Mouse (Mus musculus): ENCODE data around the gene Atp2b1. TPM values are rescaled to one million over a fixed set of nuclear protein-coding genes. Genes with fewer than 3 reads are reported as not detected.

Atp2b1 gene
- total and polyA plus RNA-seq, 3 experiments = 23.5 to 26.6 TPM; not detected in 1

DNA sequence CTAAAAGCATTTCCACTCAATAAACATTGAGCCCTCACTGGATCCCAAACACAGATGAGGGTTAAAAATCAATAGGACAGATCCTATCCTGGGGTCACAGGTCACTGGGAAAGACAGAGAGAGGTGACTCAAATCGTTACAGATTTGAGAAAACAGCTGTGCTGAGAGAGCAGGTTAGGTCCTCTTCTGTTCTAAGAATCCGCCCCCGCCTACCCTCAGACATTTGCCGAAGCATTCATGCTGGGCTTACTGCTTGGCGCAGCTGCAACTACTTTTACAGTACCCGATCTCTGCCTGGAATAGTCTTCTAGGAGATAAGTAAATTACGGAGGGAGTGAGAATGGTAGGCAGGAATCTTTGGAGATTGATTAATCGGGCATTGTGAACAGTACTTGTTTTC lies 47.9 kb downstream of the Atp2b1 start:
- H3K79me2 ChIP-seq (ENCODE audit: control insufficient read depth, insufficient read depth, low read length, poor library complexity) = peaks cover 26% of the 10 kb centered on the region
- H3K4me1 ChIP-seq (ENCODE audit: control insufficient read depth in 1 of 2, insufficient read depth in 2 of 2, low read length in 2 of 2) = peaks cover 9 to 23% of the 10 kb centered on the region in 2 experiments
- H3K27me3 ChIP-seq (ENCODE audit: control insufficient read depth in 1 of 2, insufficient read depth in 2 of 2, low read length in 2 of 2) = no peaks in the 10 kb centered on the region
- TF ChIP-seq CHD2 (IDR thresholded peaks at IDR 0.05; ENCODE audit: low read length) (no peak), GATA1 (IDR thresholded peaks at IDR 0.05; ENCODE audit: low read depth, low read length) (no peak), MYC (IDR thresholded peaks at IDR 0.05; ENCODE audit: low read depth, low read length) (no peak), MXI1 (IDR thresholded peaks at IDR 0.05; ENCODE audit: low read depth, low read length) (no peak), RCOR1 (IDR thresholded peaks at IDR 0.05; ENCODE audit: low read depth, low read length) (no peak), ZNF384 (IDR thresholded peaks at IDR 0.05; ENCODE audit: low read depth, low read length) (no peak), RAD21 (IDR thresholded peaks at IDR 0.05; ENCODE audit: low read depth, low read length) (no peak), GABPA (IDR thresholded peaks at IDR 0.05; ENCODE audit: low read depth, low read length) (no peak), MAX (IDR thresholded peaks at IDR 0.05; ENCODE audit: low read length) (no peak), ZMIZ1 (IDR thresholded peaks at IDR 0.05; ENCODE audit: low read depth, low read length) (no peak), TBP (IDR thresholded peaks at IDR 0.05; ENCODE audit: low read depth, low read length) (no peak), MAZ (IDR thresholded peaks at IDR 0.05; ENCODE audit: low read depth, low read length) (no peak)
- H3K4me3 ChIP-seq (ENCODE audit: control insufficient read depth in 1 of 2, insufficient read depth in 1 of 2, low read depth in 2 of 2, low read length in 2 of 2) = no peak overlapping the region
- no peaks in the 10 kb centered on the region for H3K9me3 ChIP-seq (replicated peaks; ENCODE audit: insufficient read depth, low read length)
- H3K27ac ChIP-seq (ENCODE audit: control insufficient read depth, low read depth, low read length) = no peak overlapping the region
- no peak overlapping the region for H3K9ac ChIP-seq (ENCODE audit: control insufficient read depth, low read depth, low read length, poor library complexity, severe bottlenecking)
- DNase-seq (ENCODE audit: low read depth, low spot score) = no peak
- peaks cover 0 to 19% of the 10 kb centered on the region in 2 experiments; a peak in 2 of 4 replicates for H3K36me3 ChIP-seq (ENCODE audit: control insufficient read depth in 1 of 2, insufficient read depth in 2 of 2, low read length in 2 of 2)

DNA sequence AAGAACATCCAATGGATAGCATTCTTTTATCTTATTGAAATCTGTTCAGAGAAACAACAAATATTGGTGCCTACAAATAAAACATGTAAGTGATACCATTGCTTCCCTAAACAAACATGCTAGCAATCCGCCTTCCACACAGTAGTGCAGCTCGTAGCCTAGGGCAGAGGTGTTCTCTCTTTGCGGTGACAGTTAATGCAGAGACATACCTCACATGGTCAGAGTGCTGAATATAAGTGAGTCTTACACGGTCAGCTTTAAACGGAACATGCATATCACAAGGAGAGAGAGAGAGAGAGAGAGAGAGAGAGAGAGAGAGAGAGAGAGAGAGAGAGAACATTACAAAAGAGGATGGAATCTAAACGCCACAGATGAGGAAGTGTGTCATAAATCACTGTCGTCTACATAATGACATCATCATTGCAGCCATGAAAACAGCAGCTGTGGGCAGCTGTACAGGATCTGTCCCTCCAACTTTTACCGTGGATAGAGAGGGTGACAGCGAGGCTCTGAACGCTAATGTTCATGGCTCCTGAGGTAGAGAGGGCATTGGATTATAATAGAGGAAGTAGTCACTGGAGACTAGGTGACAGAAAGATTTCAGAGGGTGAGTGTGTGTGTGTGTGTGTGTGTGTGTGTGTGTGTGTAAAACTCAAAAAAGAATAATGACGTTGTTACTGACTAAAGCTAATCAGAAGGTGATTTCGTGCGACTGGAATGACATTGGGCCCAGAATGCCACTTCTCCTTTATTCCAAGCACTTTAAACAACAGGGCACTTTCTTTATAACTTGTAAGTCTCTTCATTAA lies 52.4 kb downstream of the Atp2b1 start:
- H3K9me3 ChIP-seq (replicated peaks; ENCODE audit: insufficient read depth, low read length) = no peaks in the 10 kb centered on the region

More for the DNA sequence above, 52.4 kb downstream of the Atp2b1 start:
- DNase-seq (ENCODE audit: low read depth, low spot score) = peak; percentile 17
- peaks cover 0 to 3% of the 10 kb centered on the region in 2 experiments; a peak in 1 of 4 replicates for H3K36me3 ChIP-seq (ENCODE audit: control insufficient read depth in 1 of 2, insufficient read depth in 2 of 2, low read length in 2 of 2)
- no peak overlapping the region for H3K4me3 ChIP-seq (ENCODE audit: control insufficient read depth in 1 of 2, insufficient read depth in 1 of 2, low read depth in 2 of 2, low read length in 2 of 2)
- no peaks in the 10 kb centered on the region for H3K27me3 ChIP-seq (ENCODE audit: control insufficient read depth in 1 of 2, insufficient read depth in 2 of 2, low read length in 2 of 2)
- TF ChIP-seq JUND (IDR thresholded peaks at IDR 0.05; ENCODE audit: low read depth, low read length) = 0 out of 2 replicates have a peak, but pooled peaks have one; percentile 54
- TF ChIP-seq POLR2A (IDR thresholded peaks at IDR 0.05; ENCODE audit: control insufficient read depth in 1 of 2, insufficient read depth in 1 of 2, low read depth in 1 of 2, low read length in 2 of 2, poor library complexity in 1 of 2) = no peak
- no peak overlapping the region for H3K9ac ChIP-seq (ENCODE audit: control insufficient read depth, low read depth, low read length, poor library complexity, severe bottlenecking)
- peaks cover 14% of the 10 kb centered on the region for H3K79me2 ChIP-seq (ENCODE audit: control insufficient read depth, insufficient read depth, low read length, poor library complexity)
- H3K4me1 ChIP-seq (ENCODE audit: control insufficient read depth in 1 of 2, insufficient read depth in 2 of 2, low read length in 2 of 2) = peaks cover 0 to 4% of the 10 kb centered on the region in 2 experiments; a peak in 1 of 4 replicates
- H3K27ac ChIP-seq (ENCODE audit: control insufficient read depth, low read depth, low read length) = no peak overlapping the region
